Mouse (Mus musculus): ENCODE results near the gene Hsd17b14.

Gene Hsd17b14

DNA sequence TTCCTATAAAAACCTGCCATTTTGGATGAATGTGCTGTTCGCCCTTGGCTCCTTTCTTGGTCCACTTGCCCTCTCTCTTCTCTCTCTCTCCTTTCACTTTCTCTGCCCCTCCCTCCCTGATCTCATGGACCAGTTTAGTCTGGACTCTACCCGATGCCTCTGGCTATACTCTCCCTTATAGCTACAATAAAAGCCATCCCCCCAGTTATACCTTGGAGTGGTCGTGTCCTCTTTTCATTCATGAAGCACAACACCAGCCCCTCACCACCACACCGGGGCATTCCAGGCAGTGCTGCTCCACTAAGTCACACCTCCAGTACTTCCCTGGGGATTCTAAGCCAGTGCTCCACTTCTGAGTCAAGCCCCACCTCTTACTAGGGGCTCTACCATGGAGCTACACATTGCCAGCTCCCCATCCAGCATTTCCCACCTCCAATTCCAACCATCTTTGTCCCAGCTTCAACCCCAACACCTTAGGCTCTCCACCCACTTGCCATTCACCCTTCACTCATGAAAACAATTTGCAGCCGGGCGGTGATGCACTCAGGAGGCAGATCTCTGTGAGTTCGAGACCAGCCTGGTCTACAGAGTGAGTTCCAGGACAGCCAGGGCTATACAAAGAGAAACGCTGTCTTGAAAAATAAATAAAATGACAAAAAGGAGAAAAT, 12.6 kb downstream of the Hsd17b14 start:
- DNase-seq (ENCODE audit: low read depth, low spot score) = peak; percentile 52

GRCm38 (mm10) chr7:45567780-45568516, 13.3 kb downstream of the Hsd17b14 start:
- peak; percentile 99 for DNase-seq (ENCODE audit: low read depth, low spot score)

DNA sequence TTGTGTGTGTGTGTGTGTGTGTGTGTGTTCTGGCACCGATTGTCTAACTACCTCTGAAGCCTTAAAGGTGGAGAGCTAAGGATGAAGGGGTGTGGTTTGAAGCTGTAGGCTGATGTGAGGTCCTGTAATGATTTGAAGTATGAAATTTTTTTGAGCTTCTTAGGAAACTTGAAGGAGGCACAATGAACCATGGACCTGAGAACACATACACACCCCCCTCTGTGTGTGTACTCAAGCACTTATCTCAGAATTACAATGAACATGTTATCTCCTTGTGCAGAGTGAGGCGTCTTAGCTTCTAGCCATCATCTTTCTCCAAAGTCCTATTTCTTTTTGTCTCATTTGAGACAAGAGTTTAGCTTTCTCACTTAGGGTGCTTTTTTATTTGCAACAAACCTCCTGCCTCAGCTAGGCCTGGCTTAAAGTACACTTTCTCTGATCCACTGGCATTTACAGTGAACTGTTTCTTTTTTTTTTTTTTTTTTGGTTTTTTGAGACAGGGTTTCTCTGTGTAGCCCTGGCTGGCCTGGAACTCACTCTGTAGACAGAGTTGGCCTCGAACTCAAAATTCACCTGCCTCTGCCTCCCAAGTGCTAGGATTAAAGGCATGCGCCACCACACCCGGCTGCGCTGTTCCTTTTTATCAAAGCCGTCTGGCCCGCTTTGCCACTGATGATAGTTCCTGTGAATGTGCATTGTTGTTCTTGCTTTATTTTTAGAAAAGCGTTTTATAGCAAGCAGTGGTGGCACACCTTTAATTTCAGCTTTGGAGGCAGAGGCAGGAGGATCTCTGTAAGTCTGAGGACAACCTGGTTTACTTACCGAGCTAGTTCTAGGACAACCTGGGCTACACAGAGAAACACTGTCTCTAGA, 14.1 kb downstream of the Hsd17b14 start:
- peak; percentile 71 for DNase-seq (ENCODE audit: low read depth, low spot score)

DNA sequence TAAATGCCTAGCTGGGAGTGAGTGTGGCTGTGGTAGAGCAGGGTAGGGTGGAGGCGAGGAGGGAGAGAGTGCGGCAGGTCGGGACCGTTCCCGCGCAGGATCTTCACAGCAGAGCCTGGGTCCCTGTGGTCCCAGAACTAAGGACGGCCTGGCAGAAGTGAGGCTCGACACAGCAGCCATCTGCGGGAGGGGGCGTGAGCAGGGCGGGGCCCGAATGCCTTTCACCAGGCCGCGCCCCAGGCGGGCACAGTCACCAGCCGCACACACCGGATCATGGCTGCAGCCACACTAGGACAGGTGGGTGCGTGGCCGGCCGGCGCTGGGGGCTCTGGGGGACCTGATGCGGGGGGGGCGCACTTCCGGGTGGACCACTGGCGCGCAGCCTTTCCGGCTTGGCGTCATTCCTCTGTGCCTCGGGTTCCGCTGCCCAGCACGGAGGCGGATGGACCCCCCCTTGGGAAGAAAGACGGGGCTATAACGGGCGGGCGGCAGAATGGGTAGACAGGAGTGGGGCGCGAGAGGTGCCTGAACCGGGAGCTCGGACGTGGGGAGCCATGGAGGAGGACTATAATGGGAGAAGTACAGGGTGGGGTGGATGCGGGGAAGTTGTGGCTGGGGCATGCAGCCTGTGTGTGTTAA, 15.5 kb downstream of the Hsd17b14 start, which contains the start of gene Bcat2:
TSS of gene Bcat2 (plus strand) at position 51 of the 639 bp plus-strand sequence.
- peak; percentile 90 for DNase-seq (ENCODE audit: low read depth, low spot score)

DNA sequence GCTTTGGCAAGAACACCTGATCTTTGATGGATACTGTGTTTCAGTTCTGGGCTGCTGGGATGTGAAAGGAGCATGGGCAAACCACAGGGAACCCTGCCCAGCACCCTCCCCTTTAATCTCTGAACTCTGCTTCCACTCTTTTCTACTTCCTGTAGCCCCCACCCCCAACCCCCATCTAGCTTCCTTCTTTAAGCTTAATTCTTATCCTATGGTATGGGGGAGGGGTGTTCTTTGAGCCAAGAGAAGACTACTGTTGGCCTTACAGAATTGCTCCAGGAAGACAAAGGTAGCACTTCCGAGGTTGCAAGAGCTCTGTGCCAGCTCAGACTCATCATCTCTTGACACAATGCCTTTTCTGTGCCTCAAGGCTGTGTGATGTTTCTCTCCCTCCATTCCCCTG, 17.3 kb downstream of the Hsd17b14 start:
- peak; percentile 82 for DNase-seq (ENCODE audit: low read depth, low spot score)

DNA sequence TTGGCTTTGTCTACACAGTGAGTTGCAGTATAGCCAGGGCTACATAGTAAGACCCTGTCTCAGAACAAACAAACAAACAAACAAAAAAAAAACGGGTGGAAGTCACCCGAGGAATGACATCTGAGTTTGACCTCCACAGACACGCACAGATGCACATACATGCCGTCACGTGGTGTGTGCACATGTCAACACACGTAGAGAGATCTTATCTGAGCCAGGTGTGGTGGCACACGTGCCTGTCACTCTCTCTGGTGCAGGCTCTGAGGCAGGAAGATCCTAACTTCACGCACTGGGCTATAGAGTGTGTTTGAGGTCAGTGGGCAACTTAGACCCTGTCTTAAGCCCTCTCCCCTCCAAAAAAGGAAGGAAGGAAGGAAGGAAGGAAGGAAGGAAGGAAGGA, 19.3 kb downstream of the Hsd17b14 start:
- DNase-seq (ENCODE audit: low read depth, low spot score) = no peak

- DNase-seq (ENCODE audit: low read depth, low spot score) = no peak
Observed at GRCm38 (mm10) chr7:45574472-45575379, 20.0 kb downstream of the Hsd17b14 start.

DNA sequence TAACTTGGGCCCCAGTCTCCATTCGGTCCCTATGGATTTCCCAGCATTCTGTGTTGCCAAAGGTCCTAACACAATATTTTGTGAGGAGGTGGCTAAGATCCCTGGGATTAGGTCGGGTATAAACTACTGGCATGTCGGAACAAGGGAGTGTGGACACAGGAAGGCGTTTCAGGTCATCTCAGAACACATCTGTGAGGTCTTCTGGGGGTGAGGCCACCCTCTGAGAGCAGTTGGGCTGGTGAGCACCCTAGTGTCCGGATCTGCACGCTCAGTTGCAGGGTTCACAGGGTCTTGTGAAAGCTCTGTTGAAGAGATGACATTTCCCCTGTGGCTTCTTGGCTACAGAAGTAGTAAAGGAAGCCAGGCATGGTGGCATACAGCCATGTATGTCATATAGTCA, 31.2 kb downstream of the Hsd17b14 start:
- DNase-seq (ENCODE audit: low read depth, low spot score) = no peak

DNA sequence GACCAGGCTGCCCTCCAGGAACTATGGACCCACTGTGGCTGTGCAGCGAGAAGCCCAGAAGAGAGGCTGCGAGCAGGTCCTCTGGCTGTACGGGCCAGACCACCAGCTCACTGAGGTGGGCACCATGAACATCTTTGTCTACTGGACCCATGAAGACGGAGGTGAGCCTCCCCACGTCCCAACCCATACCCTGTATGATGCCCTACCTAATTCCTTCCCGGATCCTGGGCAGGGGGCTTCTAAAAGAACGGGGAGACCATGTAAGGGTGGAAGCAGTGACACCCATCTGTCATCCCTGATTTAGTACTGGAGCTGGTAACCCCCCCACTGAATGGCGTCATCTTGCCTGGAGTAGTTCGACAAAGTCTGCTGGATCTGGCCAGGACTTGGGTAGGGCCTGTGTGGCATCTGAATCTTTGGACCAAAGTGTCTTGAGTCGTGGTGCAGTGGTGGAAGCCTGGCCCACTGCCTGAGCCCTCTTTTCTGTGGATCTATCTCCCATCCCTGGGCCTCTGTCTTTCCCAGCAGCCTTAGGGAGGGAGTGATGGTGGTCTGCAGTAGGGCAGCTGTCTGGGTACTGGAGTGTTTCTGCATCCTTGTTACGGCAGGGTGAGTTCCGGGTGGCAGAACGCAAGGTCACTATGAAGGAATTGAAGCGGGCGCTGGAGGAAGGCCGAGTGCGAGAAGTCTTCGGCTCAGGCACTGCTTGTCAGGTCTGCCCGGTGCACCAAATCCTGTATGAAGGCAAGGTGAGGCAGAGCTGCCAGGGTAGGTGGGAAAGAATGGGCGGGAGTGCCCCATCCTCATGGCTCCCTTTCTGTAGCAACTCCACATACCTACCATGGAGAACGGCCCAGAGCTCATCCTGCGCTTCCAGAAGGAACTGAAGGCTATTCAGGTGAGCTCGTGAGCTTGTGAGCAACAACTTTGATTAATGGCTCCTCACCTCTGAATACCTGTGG, 33.2 kb downstream of the Hsd17b14 start:
- DNase-seq (ENCODE audit: low read depth, low spot score) = no peak

DNA sequence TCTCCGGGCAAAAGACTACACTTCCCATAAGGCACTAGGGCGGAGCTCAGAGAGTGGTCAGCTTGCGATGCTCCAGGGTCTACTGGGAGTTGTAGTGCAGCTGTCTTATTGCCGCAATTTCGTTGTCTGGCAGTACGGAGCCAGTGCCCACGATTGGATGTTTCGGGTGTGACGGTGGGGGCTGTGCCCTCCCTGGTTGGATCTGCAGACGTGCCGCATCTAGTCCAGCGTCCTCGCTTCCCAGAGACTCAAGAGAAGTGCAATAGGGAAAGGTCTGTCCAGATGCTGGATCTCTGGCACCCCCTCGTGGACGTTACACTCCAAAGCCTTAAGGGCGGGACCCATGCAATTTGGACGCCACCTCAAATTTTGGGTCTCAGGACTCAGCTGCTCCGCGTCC, 34.5 kb downstream of the Hsd17b14 start:
- DNase-seq (ENCODE audit: low read depth, low spot score) = peak; percentile 94

DNA sequence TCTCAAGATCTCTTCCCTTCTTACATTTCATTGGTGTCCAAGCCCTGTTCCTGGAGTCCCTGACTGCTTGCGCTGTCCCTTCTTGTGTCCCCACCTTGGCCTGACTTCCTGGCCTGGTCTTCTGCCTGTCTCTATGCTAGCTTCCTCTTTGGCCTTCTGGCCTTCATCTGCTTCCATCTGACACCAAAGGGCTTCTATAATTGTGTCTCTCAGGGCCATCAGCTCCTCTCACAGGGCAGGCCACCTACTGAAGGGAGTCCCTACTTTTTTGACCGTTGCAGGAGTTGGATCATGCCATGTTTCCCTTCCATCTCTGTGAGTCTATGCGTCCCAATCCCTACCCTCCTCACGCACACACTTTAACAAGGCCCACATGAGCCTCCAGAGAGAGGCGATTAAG, 35.2 kb downstream of the Hsd17b14 start:
- no peak for DNase-seq (ENCODE audit: low read depth, low spot score)

DNA sequence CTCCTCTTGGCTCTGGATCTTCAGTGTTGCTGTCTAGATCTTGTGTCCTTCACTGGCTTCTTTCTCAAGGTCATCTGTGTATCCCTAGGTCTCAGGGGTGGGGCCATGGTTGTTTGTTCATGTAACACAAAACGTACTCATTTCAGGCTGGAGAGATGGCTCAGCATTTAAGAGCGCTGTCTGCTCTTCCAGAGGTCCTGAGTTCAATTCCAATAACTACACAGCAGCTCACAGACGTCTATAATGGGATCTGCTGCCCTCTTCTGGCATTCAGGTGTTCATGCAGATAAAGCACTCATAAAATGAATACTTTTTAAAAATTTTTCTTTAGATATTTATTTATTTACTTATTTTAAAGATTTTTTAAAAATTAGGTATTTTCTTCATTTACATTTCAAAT, 36.2 kb downstream of the Hsd17b14 start:
- DNase-seq (ENCODE audit: low read depth, low spot score) = peak; percentile 57

GRCm38 (mm10) chr7:45591880-45592279, 37.2 kb downstream of the Hsd17b14 start:
- no peak for DNase-seq (ENCODE audit: low read depth, low spot score)

DNA sequence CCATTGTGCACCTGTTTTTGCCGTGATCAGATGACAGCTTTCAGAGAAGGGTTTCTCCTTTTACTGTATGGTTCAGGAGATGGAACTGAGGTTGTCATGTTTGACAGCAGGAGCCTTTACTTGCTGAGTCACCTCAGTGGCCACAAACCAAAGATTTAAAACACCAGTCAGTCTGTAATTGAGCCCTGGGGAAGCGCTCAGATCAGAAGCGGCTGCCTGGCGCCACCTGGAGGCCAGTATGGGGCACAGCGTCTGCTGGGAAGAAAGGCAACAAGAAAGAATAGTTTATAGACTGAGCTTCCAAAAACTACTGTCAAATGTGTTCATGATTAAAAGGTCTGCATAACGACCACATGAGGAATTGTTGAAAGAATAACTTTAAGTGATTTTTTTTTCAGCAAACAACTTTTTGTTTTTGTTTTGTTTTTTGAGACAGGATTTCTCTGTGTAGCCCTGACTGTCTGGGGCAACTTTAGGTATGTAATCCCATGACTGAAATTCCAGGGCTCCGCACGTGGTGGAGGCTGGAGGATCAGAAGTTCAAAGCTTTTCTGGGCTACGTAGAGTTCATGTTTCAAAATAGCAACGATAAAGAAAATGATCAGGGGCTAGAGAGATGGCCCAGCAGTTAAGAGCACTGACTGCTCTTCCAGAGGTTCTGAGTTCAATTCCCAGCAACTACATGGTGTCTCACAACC, 38.6 kb downstream of the Hsd17b14 start:
- peak; percentile 84 for DNase-seq (ENCODE audit: low read depth, low spot score)

DNA sequence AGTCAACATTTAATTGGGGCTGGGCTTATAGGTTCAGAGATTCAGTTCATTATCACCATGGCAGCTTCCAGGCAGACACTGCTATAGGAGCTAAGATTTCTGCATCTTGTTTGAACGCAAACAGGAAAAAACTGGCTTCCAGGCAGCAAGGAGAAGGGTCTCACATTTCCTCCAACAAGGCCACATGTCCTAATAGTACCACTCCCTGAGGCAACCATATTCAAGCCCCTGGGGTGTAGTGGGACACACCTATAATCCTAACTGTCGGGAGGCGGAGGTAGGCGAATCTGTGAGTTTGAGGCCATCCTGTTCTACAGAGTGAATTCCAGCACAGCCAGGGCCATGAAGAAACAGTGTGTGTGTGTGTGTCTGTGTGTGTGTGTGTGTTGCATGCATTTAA, 40.5 kb downstream of the Hsd17b14 start:
- DNase-seq (ENCODE audit: low read depth, low spot score) = peak; percentile 86

GRCm38 (mm10) chr7:45596107-45596506, 41.4 kb downstream of the Hsd17b14 start:
- no peak for DNase-seq (ENCODE audit: low read depth, low spot score)

- DNase-seq (ENCODE audit: low read depth, low spot score) = no peak
Observed at GRCm38 (mm10) chr7:45597013-45597412, 42.3 kb downstream of the Hsd17b14 start.

- DNase-seq (ENCODE audit: low read depth, low spot score) = no peak
Observed at GRCm38 (mm10) chr7:45597527-45597926, 42.8 kb downstream of the Hsd17b14 start.

Measured in R1 (cell line).